Mouse (Mus musculus) cerebellum, postnatal 25 days (tissue): ENCODE data around the gene Gns.

Experiments used
- DNase-seq, 2 experiments: peaks; one replicate each; pipeline ENCODE4 v3.0.0; 2021; ENCODE audit warnings: mixed read lengths in 2 of 2

The Gns gene

DNA sequence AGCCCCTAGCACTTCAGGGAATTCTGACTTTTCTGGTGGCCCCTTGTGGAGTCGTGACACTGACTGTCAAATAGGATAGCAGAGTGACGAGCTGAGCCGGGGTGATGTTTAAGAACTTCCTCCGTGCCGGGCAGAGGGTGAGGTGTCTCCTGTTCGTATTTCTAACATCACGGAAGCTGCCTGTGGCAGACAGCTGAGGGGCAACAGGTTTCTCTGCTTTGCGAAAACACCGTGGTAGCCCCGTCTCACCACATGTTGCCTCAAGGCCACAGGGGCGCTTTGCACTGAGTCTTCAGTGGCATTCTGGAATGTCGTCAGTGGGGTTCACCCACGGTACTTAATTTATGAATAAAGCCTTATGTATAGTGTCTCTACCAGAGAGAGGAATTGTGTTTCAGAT is 2.4 kb downstream of the Gns start:
- DNase-seq = no peak

DNA sequence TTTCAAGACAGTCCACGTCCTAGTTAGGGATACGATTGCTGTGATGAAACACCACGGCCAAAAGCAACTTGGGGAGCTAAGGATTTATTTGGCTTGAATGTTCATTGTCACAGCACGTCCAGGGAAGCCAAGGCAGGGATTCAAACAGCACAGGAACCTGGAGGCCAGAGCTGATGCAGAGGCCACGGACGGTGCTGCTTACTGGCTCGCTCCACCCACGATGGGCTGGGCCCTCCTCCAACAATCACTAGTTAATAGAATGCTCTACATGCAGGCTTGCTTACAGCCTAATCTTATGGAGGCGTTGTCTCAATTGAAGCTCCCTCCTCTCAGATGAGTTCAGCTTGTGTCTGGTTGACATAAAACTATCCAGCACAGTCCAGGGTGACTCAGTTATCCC is 2.9 kb downstream of the Gns start:
- no peak for DNase-seq

DNA sequence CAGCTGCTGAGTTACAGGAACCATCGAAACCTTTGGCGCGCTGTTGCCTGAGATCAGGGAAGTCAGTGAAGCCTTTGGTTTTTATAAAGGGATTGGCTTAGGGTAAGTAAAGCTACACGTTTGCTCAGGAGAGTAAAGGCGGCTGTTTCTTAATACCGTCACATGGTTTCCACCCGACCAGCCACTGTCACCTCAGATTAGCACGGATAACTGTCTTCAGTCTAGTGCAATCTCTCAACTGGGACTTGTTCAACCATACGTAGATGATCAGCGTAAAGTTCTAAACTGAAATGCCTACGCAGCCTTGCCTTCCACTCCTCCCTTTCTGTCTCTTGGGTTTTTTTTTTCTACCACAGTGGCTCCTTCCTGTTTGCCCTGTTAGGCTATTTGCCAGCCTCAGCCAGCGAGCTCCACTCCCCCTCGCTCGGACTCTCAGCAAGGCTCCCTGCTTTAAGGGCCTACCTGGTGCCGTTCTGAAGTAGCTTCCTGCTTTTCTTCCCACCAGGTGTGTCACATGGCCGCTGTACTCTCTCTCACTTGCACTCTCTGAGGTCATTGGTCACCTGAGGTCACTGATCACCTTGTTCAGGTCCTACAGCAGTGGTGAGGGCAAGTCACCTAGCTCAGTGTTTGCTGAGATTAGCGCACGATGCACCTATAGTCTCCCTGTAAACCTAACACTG is 4.0 kb downstream of the Gns start:
- DNase-seq = no peak

DNA sequence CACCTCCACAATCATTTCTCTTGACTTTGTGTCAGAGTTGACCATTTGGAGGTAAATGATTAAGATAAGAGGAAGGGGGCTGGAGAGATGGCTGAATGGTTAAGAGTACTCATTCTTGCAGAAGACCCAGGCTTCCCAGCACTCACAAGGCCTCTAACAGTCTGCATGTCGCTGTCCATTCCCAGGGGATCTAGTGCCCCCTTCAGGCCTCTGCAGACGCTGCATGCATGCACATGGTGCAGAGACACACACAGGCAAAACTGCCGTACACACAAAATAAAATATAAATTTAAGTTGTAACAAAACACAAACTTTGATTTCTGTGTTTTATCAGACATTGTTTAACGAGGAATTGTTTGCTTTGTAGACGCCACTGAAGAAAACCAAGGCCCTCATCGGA is 5.9 kb downstream of the Gns start:
- DNase-seq = no peak

DNA sequence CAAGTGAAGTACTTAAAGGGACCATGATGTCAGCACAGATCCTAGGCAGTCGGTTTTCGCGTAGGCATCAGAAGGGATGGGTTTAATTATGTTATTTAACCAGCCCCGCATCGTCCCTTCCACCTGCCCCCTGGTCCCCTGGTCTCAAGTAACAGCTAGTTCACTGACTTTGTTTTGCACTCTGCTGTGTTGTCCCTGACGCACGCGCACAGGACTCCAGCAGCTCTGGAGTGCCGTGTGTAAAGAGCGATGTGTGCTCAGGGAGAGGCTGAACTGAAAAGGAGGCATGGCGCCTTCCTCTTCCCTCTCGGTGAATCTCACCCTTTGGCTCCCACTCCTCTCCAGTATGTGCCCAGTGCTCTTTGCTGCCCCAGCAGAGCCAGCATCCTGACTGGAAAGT is 9.1 kb downstream of the Gns start:
- peak in 1 of 2 experiments; percentile 2 for DNase-seq

DNA sequence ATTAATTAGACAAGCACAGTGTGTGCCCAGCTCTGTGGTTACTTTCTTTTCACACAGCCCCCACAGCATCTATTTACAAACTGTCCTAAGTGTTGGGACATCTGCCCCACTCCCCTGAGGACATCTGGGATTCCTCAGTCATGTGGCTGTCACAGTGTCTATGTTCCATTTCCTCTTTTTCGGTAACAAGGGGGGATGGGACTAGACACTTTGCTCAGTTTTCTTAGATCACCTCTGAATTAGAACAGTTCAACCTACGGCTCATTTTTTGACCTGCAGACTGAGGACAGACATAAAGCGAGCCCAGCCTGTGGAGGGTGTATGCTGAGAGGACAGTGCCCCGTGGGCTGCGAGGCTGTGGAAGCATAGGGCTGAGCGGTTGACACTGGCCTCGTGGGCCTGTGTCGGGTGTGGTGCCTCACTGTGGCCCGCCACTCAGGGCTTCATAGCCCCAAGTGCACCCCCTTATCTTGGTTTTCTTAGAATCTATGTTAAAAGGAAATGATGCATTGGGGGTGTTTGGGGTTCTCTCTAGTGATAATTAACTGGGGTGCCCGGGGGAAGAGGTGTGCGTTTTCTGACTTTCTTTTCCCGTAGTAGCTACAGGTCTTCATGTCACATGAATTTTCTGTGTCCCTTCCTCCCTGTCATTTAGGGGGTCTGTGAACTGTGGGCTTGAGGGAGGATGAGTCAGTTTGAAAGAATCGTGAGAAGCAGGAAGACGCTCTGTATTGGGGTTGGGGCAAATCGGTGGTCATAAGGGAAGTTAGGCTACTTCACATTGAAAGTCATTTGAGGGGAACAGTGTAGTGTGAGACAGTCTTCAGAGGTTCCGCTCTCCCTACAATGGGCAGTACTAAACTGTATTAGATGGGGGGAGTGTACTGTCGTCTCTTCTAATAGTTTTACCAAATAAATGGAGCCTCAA is 10.1 kb downstream of the Gns start:
- DNase-seq = no peak

DNA sequence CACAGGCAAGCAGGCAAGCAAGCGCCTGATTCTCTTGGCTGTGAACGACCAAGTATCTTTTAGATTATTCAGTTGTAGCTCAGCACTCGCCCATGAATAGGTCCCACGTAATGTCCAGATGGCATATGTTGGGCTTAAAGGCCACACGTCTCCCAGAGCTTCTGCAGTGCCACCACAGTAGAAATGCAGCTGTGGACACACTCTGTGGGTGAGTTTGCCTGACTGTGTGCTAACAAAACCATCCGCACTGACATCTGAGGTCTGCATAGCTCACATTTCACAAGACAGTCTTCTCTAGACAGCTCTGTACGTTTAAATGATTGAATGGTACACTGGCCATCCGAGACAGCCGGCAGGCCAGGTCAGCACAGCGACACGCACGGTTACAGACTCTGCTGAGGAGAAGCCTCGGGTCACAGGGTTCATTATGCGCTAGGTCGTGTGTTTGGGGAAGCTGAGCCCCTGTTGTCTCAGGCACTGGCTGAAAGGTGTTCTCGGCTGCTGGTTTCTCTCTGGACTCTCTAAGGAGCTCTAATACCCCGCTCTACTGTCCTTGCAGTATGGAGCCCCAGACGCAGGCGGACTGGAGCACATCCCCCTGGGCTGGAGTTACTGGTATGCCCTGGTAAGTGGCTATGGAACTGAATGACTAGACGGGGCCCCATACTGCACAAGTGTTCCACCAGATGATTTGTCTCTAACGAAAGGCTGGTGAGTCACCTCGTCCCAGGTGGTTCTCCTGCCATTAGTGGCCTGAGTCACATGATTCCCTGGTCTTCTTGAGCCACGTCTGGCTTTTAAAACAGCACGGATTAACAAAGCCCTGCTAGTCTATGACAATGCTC is 11.0 kb downstream of the Gns start:
- DNase-seq = no peak

DNA sequence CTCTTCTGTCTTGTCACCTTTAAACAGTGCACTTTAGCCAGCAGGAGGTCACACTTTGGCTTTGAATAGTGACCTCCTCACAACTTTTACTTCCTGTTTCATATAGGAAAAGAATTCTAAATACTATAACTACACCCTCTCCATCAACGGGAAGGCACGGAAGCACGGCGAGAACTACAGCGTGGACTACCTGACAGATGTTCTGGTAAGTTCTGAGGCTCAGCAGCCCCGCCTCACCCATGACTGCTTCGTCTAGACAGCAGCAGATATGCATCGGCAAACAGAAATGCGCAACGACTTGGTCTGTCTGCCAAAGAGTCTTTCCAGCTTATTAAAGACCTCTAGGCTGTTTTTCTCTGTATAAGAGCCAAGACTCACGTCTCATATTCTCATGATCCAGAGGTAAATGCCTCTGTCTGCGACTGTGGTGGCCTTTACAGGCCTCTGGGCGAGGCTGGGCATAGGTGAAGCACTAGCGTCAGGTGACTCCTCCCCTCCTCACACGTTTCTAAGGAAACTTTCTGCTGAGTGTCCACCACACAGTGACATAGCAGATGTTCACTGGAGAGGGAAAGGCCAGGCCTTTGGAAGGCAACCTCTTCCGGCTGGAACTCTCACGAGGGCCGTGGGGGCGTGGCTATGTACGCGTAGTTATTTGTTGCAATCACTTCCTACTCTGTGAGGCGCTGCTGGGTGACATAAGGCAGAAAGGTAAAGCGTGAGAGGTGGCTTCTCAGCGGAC is 11.8 kb downstream of the Gns start:
- no peak for DNase-seq

DNA sequence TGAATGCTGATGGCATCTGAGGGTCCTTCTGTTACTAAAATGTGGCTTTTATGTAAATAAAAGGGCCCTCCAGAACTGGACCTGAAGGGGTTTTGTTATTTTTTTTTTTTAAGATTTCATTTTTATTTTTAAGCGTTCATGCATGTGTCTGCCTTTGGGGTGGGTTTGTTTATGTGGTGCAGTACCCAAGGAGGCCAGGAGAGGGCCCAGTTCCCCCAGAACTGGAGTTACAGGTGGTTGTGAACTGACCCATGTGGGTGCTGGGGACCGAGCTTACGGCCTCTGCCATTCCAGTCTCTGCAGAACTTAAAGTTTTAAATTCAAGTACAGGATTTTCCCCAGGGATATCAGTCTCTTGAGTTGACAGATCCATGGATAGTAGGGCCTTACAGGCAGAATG is 14.5 kb downstream of the Gns start:
- DNase-seq = no peak

DNA sequence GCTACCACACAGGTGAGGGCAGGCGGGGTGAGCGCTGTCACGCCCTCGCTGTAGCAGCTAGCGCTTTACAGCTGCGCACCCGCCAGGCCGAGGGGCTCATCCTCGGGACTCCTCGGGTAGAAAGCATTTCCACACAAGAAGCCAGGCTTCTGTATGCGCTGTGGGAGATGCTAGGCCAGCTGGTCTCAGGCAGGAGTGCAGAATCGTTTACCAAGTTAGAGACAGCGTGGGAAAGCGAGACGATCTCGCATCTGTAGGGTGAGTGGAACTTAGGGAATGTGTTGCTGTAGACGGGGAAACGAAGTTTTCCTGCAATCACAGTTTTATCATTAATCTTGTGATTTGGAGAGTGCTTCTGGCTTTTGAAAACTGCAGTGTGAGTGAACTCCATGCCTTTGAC is 16.4 kb downstream of the Gns start:
- no peak for DNase-seq

DNA sequence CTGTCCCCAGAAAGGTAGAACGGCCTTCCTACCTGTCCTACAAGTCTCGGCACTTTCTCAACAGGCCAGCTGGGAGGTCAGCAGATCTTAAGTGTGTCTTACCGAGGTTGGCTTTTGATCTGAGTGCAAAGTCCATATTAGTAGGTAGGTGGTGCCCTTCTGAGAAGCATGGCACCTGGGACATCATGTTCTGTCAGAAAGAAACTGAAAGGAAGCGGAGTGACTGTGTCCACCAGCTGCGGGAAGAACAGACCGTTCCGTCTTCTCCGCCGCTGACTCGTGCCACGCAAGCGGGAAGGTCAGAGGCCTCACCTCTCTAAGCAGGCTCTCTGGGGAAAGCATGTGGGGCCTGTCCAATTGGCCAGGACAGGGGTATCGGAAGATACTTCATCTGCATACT is 19.8 kb downstream of the Gns start:
- DNase-seq = no peak

DNA sequence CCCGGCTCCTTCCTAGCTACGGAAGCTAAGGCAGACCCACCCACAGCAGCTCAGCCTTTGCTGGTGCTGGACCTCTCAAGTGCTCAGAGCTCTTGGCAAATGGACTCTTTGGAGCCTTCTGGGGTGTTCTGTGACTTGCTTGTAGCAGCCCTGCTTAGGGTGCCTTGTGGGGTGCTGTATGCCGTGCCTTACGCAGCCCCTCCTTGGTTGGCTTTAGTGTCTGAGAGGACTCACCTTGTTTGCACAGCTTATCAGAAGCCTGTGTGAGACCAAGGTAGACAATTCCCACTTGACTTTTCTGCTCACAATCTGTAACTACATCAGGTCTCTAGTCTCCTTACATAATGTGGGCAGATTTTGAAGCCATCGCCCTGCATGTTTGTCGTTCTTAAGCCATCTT is 20.8 kb downstream of the Gns start:
- no peak for DNase-seq

DNA sequence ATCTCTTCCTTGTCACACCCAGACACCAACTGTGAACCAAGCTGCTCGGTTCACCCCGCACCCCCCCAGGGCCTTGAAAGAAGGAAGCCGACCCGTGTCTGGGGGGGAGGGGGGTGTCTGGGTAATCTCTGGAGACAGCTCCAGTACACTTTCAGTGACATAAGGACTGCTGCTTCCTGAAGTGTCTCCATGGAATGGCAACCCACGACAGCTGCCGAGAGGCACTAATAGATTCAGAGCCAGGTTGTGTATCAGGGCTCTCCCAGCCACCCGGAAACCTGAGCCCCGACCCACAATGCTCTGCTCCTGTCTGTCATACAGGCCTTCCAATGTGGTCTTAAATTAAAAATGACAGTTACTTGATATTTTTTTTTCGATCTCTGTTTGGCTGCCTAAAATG is 21.5 kb downstream of the Gns start:
- peak in 1 of 2 experiments; percentile 21 for DNase-seq

DNA sequence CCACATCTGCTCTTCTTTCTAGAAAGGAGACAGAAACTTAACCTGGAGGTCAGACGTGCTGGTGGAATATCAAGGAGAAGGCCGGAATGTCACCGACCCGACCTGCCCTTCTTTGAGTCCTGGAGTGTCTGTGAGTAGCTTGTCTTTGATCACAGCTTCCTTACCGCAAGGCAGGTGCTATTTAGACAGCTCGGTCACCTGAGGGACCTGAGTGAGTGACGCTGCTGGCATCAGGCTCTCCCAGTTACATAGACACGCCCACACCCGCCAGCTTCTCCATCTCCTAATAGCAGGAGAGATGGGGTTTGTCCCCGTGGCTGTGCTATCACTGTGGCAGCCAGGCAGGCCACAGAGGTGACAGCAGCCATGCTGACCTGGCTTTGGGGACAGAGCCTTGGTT is 25.7 kb downstream of the Gns start:
- DNase-seq = no peak

DNA sequence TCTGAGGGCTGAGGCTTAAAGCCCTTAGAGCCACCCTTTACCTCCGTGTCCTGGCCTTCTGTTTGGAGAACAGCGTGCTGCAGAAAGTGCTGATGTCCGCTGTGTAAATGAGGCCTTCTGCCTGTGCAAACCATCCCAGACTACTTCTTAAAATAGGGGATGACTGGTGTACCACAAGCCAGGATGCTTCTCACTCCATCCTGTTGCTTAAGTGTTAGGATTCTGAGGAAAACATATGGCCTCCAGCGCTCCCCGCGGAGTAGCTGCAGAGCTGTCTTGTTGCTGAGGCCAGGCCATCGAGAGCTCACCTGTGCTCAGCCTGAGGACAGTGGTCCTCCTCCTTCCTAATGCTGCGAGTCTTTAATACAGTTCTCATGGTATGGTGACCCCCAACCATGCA is 27.0 kb downstream of the Gns start:
- peak; percentile 37 to 56 for DNase-seq

DNA sequence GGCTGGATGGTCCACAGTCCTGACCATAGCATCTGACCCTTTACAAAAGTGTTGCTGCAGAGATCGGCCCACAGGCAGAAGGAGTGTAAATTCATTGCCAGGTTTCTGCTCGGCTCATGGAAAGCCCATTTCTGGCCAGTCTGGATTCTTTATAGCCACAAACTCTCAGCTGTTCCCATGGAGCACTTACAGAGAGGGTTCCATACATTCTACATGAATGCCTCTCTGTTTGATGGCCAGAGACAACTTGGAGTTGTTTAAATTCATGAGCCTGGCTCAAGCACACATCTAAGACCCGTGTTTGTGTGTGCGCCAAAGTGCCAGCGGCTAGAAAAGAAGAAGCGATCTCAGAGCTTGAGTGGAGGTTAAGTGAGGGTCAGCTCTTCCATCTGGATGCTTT is 29.4 kb downstream of the Gns start:
- DNase-seq = no peak

DNA sequence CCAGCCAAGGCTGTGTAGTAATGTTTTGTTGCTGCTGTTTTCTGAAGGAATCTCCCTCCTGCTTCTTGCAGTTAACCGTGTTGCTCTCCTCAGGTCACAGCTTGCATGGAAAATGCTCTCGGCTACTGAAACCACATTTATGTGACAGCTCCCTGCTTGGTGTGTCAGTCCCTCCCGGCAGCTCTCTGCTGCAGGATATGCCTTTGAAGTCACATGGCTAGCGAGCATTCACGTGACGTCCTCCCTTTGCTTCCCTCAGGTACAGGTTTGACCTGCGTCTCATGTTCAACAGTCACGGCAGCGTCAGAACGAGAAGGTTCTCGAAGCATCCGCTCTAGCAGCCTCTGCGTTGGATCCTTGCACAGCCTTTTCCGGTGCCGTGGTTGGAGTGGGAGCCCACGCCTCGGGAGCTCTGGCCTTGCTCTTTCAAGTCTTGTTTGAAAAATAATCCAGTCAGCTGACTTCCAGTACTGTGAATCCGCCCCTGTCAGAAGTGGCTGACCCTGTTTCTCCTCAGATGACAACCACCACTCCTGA is 30.0 kb downstream of the Gns start:
- no peak for DNase-seq

DNA sequence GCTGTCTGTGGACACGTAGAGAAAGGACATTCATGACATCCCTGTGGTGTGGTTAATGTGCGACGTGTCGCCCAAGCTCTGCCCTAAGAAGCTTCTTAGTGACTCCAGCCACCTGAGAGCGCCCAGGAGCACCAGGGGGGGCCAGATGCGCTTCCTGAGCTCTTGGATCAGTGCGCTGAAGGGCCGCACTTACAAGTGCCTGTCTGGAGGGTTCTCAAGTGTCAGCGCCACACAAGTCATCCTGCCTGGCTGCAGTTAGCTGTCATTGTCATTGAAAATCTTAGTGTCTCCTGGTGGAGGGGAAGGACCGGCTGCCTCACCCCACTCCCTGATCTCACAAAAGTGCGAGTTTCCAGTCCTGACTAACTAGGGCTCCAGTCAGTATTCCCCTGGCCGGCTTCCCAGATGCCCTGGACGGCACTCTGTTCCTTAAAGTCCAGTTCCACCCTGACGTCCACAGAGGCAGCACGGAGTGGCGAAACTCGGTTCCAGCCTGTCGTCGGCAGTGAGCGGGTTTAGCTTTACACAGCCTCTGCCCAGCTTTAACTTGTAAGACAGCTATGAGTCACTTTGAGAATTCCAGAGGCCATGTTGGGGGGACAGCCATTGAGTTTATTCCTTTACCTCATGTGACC is 30.8 kb downstream of the Gns start:
- DNase-seq = no peak

DNA sequence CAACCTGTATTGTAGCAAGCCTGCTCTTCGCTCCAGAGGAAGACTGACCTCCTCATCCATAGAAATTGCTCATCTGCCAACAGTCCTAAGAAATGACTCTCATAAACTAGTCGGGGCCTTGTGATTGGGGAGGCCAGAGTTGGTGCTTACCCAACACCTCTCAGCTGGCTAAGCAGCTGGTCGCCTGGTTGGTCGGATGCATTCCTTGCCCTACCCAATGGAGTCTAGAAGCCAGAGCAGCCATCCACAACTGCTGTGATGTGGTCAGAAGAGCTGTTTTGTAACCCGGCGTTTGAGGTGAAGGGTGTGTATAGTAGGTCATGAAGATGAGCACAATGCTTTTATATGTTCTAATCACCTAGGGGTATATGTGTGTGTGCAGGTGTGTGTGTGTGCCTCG is 33.7 kb downstream of the Gns start:
- DNase-seq = no peak

DNA sequence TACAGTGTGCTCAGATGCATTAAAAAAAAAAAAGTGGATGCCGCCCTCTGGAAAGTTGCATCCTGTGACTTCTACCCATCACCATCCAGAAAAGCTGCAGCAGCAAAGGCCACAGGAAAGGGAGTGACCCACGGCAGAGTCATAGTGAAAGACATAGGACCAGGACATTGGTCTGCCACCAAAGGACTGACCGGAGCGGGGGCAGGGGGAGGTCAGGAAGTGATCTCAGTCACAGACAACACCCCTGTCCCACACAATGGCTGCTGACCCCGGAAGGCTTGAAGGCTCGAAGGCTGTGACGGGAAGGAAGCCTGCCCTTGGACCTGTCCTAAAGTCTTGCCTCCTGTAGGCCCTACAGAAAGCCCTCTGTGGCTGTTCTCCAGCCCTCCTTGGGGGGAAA is 36.1 kb downstream of the Gns start:
- DNase-seq = no peak

DNA sequence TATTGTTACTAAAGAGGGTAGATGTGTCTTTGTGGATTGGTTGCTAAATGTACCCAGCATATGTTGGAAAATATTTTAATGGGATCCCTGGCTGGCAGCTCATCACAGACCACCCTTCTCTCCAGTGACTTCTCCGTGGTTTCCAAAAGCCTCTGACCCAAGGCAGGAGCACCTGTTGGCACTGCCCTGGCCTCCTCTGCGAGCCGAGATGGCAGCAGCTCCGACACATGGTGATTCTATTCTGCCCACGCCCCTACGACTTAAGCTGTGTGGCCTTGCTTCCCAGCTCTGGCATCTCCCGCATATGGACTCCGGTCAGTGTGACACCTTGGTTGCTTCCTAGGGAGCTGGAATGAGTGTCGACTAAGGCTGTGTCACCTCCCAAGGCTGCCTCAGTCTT is 38.2 kb downstream of the Gns start:
- DNase-seq = no peak

DNA sequence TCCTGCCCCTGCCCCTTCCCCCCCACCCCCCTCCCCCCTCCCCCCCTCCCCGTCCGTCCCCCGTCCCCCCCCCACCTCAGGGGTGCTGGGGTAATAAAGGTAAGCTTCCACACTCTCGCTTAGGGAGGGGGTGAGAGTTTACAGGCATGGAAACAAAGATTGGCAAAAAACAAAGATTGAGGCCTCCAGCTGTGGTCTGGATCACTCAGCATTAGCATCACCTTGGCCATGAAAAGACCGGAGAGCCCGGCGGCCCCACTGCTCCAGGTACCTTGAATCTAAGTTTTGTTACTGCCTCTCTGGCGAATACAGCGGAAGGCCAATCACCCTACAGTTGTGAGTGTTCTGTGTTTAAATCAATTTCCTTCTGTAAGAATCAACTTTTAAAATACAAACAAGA is 39.1 kb downstream of the Gns start:
- no peak for DNase-seq
